Mouse (Mus musculus): Measurements from ENCODE around the gene M1ap.

- TF ChIP-seq CHD2 (IDR thresholded peaks at IDR 0.05; ENCODE audit: low read depth, low read length), result no peak
- TF ChIP-seq ZNF384 (IDR thresholded peaks at IDR 0.05; ENCODE audit: low read depth, low read length), result no peak
- no peak for TF ChIP-seq ZC3H11A (IDR thresholded peaks at IDR 0.05; ENCODE audit: borderline replicate concordance, low read depth, low read length)
- TF ChIP-seq MAFK (IDR thresholded peaks at IDR 0.05; ENCODE audit: insufficient read depth, low read depth, low read length), result no peak
Measured at GRCm38 (mm10) chr6:82956553-82957251, 10.0 kb downstream of the M1ap start.

Data from ES-E14 (cell line).